Mouse (Mus musculus): Measurements from ENCODE around the gene Als2. TPM values are rescaled to one million over a fixed set of nuclear protein-coding genes. Genes with fewer than 3 reads are reported as not detected.

The Als2 gene
- polyA plus RNA-seq, 1 experiment from 2014 or later: 7.5 TPM

DNA sequence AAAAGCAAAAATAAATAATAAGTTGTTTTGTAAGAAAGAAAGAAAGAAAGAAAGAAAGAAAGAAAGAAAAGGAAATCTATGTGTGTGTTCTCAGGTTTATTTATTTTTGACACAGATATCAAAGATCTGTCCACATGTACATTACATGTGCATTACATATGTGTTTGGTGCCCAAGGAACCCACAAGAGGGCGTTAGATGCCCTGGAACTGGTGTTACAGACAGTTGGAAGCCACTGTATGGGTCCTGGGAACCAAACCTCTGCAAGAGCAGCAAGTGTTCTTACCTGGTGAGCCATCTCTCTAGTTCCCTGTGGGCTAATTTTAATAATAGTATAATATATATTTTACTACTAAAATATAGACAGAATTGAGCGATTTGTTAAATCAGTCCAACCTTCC, 6.7 kb upstream of the Als2 start:
- Histone ChIP-seq H3K27me3 (no peaks in the 10 kb centered on the region), H3K4me1 (no peaks in the 10 kb centered on the region), H3K36me3 (no peaks in the 10 kb centered on the region), H3K9me3 (no peaks in the 10 kb centered on the region), H3K4me3 (no peak overlapping the region), H3K27ac (no peak overlapping the region), H3K4me2 (no peak overlapping the region), H3K9ac (no peak overlapping the region)
- WGBS: 62% methylated on average over 2 of the region's 2 CpGs
- ATAC-seq (ENCODE audit: insufficient number of reproducible peaks, low FRiP score, low TSS enrichment, low read depth): no peak

DNA sequence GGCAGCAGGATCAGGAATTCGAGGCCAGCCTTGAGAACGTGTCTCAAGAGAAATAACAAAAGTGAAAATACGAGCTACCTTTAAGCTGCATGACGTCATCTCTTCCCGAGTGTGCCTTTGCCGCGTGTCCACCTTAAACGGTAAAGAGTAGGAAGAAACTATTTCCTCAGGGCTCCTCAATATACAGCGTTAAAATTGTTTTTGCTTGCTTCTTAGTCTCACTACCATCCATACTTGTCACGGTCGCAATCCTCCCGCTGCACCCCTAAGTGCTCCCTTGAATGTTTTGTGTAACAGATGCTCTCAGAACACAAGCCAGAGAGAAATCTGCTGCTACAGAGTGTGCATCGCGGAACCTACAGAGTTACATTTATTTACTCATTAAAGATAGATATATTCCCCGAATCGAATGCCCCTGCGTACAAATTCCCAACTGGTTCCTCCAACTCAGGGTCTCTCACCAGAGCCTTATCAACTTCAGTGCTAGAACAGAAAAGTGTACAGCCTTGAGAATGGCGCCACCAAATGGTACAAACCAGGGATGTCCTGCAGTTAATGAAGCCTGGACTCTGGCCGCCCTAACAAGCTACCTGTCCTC, 682 bp upstream of the Als2 start:
- Histone ChIP-seq H3K9ac (peak overlapping the region; percentile 42; the same call in 1 of the 2 replicates), H3K4me3 (peak overlapping the region; percentile 88), H3K27me3 (no peaks in the 10 kb centered on the region), H3K4me1 (0 out of 2 replicates have a peak, but pooled peaks cover 4% of the 10 kb centered on the region), H3K4me2 (peak overlapping the region; percentile 71), H3K36me3 (no peaks in the 10 kb centered on the region), H3K9me3 (no peaks in the 10 kb centered on the region), H3K27ac (peak overlapping the region; percentile 75)
- no peak; the same call in 1 of the 2 replicates for ATAC-seq (ENCODE audit: insufficient number of reproducible peaks, low FRiP score, low TSS enrichment, low read depth)
- under 1% methylated on average over 19 of the region's 19 CpGs for WGBS

DNA sequence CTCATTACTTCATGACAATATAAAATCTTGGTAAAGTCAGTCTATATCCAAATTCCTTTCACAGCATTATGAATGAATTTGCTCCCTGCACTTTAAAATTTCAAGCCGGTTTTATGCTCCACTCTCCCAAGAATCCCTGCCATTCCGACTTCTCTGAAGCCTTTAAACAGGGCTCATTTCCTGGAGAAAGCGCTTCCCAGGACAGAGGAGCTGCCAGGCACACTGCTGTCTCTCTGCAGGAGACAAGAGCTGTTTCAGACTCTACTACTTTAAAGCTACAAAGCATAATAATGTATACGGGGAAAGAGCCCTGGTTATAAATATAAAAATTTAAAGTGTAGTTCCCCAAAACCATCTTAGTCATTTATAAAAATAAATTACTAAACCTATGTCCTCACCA, 7.8 kb downstream of the Als2 start:
- H3K36me3 ChIP-seq: no peaks in the 10 kb centered on the region; the same call in 1 of the 2 replicates
- no peak for ATAC-seq (ENCODE audit: insufficient number of reproducible peaks, low FRiP score, low TSS enrichment, low read depth)
- H3K9ac ChIP-seq: no peak overlapping the region
- H3K4me2 ChIP-seq: no peak overlapping the region
- H3K27ac ChIP-seq: no peak overlapping the region
- H3K4me1 ChIP-seq: no peaks in the 10 kb centered on the region
- no peak overlapping the region for H3K4me3 ChIP-seq
- WGBS: 26% methylated on average over 4 of the region's 4 CpGs
- H3K9me3 ChIP-seq: no peaks in the 10 kb centered on the region
- H3K27me3 ChIP-seq: no peaks in the 10 kb centered on the region

DNA sequence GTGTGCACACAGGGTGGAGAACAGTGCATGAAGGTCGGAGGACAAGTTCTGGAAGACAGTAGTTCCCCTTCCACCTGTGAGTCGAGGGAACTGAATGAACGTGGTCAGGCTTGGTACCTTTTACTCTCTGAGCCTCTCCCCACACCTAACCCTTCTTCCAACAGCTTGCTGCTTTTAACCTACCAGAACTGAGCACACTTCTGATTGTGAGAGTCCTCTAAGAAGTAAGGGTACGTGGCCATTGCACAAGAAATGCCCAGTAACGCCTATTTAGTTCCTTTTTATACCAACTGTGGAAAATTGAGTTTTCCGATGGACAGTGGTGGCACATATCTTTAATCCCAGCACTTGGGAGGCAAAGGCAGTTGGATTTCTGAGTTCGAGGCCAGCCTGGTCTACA, 8.5 kb downstream of the Als2 start:
- Histone ChIP-seq H3K9ac (no peak overlapping the region), H3K9me3 (no peaks in the 10 kb centered on the region), H3K36me3 (no peaks in the 10 kb centered on the region; the same call in 1 of the 2 replicates), H3K4me1 (no peaks in the 10 kb centered on the region), H3K4me2 (no peak overlapping the region), H3K27ac (no peak overlapping the region), H3K4me3 (no peak overlapping the region), H3K27me3 (no peaks in the 10 kb centered on the region)
- no peak for ATAC-seq (ENCODE audit: insufficient number of reproducible peaks, low FRiP score, low TSS enrichment, low read depth)
- WGBS: 85% methylated on average over 7 of the region's 7 CpGs

DNA sequence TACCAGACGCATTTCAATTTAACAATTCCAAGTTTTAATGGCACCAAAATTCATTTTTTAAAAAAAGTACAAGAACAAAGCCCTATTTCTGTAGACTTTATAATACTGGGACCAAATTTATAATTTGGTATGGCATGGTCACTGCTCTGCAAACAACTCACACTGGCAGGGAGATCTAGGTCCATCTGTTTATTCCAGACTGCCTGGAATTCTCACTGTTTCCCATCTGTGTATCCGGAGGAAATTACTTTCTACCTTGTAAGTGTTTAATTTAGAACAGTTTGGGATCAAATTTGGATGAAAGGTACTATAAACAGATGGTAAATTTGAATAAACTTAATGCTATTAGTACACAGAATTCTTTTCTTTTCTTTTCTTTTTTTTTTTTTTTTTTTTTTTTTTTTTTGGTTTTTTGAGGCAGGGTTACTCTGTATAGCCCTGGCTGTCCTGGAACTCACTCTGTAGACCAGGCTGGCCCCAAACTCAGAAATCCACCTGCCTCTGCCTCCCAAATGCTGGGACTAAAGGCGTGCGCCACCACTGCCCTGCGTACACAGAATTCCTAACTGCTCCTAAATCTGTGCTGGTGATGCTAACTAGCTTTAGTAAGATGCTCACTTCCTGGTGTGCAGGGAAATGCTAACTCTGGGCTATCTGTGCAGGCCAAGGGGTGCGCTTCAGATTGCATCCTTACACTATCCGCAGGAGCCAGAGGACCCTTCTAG, 14.8 kb downstream of the Als2 start:
- no peak overlapping the region for H3K4me3 ChIP-seq
- H3K4me2 ChIP-seq: no peak overlapping the region
- H3K9ac ChIP-seq: no peak overlapping the region
- no peaks in the 10 kb centered on the region for H3K27me3 ChIP-seq
- no peaks in the 10 kb centered on the region for H3K4me1 ChIP-seq
- 86% methylated on average over 7 of the region's 7 CpGs for WGBS
- H3K27ac ChIP-seq: no peak overlapping the region
- no peaks in the 10 kb centered on the region for H3K9me3 ChIP-seq
- H3K36me3 ChIP-seq: peaks cover 6% of the 10 kb centered on the region; the same call in 1 of the 2 replicates
- ATAC-seq (ENCODE audit: insufficient number of reproducible peaks, low FRiP score, low TSS enrichment, low read depth): no peak

DNA sequence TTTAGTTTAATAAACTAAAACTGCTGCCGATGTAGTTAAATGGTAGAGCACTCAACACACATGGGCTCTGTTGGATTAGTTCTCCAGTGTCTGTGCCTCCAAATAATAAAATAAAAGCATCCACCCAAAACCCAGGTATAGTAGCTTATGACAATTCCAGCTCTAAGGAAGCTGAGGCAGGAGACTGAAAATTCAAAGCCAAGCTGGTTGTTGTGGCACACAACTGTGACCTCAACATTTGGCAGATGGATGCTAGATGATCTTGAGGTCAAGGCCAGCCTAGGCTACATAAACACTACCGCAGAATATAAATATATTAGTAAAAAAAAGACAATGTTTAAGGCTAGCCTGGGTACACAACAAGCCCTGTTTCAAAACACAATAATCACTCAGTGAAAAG, 15.4 kb downstream of the Als2 start:
- Histone ChIP-seq H3K9me3 (no peaks in the 10 kb centered on the region), H3K9ac (no peak overlapping the region), H3K27ac (no peak overlapping the region), H3K36me3 (peaks cover 6% of the 10 kb centered on the region; the same call in 1 of the 2 replicates), H3K27me3 (no peaks in the 10 kb centered on the region), H3K4me2 (no peak overlapping the region), H3K4me3 (no peak overlapping the region), H3K4me1 (no peaks in the 10 kb centered on the region)
- WGBS: 88% methylated on average over 2 of the region's 2 CpGs
- ATAC-seq (ENCODE audit: insufficient number of reproducible peaks, low FRiP score, low TSS enrichment, low read depth): no peak

DNA sequence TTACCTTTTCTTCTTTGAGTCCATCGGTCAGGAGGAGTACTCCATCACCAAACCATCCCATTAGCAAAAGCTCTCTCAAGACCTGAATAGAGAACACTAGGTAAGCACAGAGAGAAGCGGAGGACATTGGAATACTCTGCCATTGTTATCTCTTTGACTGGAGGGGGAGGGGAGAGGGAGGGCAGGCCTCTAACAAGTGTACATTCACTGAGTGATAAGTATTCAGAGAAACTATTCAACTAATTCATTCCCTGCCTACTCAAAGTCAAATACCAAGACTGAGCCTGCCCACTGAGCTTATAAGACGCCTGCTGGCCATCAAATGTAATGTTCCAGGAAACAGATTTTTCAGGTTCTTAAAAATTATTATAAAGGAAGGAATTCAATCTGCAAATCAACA, 16.7 kb downstream of the Als2 start:
- 84% methylated on average over 3 of the region's 3 CpGs for WGBS

DNA sequence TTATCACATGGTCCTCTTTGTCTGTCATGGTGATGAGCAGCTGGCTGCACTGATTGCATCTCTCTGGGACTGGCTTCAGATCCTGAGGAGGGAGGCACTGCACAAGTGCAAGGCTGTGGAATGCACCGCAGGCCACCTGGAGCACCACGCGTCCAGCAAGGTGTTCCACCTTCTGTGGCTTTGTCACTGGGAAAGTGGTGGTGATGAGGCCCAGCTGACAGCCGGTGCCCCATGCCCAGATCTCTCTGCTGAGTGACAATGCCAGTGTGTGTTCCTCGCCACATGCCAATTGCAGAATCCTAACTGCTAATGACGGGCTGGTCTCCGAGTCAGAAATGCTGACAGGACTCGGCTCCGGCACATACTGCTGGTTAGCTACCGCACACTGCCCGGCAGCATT, 21.6 kb downstream of the Als2 start:
- no peak for ATAC-seq (ENCODE audit: insufficient number of reproducible peaks, low FRiP score, low TSS enrichment, low read depth)
- Histone ChIP-seq H3K36me3 (peaks cover 19% of the 10 kb centered on the region), H3K27me3 (no peaks in the 10 kb centered on the region), H3K4me1 (no peaks in the 10 kb centered on the region), H3K9ac (no peak overlapping the region), H3K9me3 (no peaks in the 10 kb centered on the region), H3K4me3 (no peak overlapping the region), H3K27ac (no peak overlapping the region), H3K4me2 (no peak overlapping the region)
- WGBS: 97% methylated on average over 11 of the region's 11 CpGs

More for the DNA sequence above, 16.7 kb downstream of the Als2 start:
- no peak overlapping the region for H3K4me3 ChIP-seq
- no peak overlapping the region for H3K27ac ChIP-seq
- ATAC-seq (ENCODE audit: insufficient number of reproducible peaks, low FRiP score, low TSS enrichment, low read depth): no peak
- H3K36me3 ChIP-seq: peaks cover 12% of the 10 kb centered on the region
- no peaks in the 10 kb centered on the region for H3K27me3 ChIP-seq
- H3K4me1 ChIP-seq: no peaks in the 10 kb centered on the region
- no peak overlapping the region for H3K4me2 ChIP-seq
- H3K9me3 ChIP-seq: no peaks in the 10 kb centered on the region
- no peak overlapping the region for H3K9ac ChIP-seq

DNA sequence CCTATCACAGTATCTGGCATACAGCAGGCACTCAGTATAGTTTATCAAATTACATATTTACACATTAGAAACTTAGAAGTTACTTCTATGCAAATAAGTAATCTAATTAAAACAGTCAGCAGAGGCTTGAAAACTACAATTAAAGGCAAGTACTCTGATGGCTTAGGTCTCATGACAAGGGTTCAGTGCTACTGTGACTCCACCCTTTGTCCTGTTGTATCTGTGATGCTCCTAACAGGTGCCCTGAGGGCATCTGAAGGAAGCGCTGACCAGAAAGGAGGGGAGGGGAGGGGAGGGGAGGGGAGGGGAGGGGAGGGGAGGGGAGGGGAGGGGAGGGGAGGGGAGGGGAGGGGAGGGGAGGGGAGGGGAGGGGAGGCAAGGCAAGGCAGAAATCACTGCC, 24.1 kb downstream of the Als2 start:
- no CpG with 5 or more reads among the region's 1 CpGs for WGBS
- Histone ChIP-seq H3K36me3 (peaks cover 31% of the 10 kb centered on the region), H3K4me1 (no peaks in the 10 kb centered on the region), H3K27me3 (no peaks in the 10 kb centered on the region), H3K9ac (no peak overlapping the region), H3K4me3 (no peak overlapping the region), H3K9me3 (no peaks in the 10 kb centered on the region), H3K4me2 (no peak overlapping the region), H3K27ac (no peak overlapping the region)
- no peak for ATAC-seq (ENCODE audit: insufficient number of reproducible peaks, low FRiP score, low TSS enrichment, low read depth)

DNA sequence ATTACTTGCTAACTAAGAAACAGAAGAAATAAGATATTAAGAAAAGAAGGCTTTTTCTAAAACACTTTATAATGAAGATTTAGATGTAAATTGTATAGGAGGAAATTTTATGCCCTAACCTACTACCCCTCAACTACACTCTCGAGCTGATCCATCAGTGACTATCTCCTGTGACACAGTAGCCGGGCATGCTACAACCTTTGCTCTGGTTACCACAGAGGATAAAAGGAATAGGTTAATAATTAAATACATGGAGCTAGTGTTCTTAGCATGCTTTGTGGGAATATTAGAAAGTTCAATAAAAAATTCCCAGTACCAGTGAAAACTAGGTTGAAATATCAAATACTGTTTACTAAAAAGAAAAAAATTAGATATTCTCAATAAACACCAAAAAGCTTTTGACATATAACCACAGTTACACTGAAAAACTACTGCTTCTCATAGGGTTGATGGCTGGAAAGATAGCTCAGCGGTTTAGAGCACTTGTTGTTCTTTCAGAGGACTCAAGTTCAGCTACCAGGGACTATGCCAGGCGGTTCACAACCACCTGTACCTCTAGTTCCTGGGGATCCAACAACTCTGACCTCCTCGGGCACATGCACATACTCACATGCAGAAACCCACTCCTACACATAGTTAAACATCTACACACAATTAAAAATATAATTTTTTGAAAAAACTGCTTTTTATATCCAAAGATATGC, 24.8 kb downstream of the Als2 start:
- Histone ChIP-seq H3K4me1 (no peaks in the 10 kb centered on the region), H3K27me3 (no peaks in the 10 kb centered on the region), H3K27ac (no peak overlapping the region), H3K4me2 (no peak overlapping the region), H3K9me3 (no peaks in the 10 kb centered on the region), H3K4me3 (no peak overlapping the region), H3K36me3 (peaks cover 28% of the 10 kb centered on the region), H3K9ac (no peak overlapping the region)
- no peak for ATAC-seq (ENCODE audit: insufficient number of reproducible peaks, low FRiP score, low TSS enrichment, low read depth)
- WGBS: 83% methylated on average over 5 of the region's 5 CpGs

DNA sequence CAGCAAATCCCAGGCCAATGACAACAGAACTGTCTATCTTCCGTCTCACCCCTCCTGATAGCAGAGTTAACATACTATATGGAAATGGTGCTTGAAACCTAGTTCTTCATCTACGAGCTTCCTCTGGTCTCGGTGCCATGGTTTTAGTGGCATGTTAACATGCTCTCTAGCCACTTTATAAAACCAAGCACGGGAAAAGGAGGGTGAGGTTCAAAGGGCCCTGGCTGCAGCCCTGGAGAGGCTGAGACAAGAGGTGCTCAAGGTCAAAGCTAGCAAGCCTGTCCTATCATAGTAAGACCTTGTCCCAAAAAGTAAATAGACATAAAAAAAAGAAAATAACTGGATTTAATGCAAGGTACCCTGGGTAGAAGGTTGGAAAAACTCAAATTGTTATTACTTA, 25.4 kb downstream of the Als2 start:
- Histone ChIP-seq H3K27me3 (no peaks in the 10 kb centered on the region), H3K4me3 (no peak overlapping the region), H3K9me3 (no peaks in the 10 kb centered on the region), H3K4me1 (no peaks in the 10 kb centered on the region), H3K36me3 (peaks cover 31% of the 10 kb centered on the region), H3K9ac (no peak overlapping the region), H3K4me2 (no peak overlapping the region), H3K27ac (no peak overlapping the region)
- 83% methylated on average over 4 of the region's 4 CpGs for WGBS
- ATAC-seq (ENCODE audit: insufficient number of reproducible peaks, low FRiP score, low TSS enrichment, low read depth): no peak

DNA sequence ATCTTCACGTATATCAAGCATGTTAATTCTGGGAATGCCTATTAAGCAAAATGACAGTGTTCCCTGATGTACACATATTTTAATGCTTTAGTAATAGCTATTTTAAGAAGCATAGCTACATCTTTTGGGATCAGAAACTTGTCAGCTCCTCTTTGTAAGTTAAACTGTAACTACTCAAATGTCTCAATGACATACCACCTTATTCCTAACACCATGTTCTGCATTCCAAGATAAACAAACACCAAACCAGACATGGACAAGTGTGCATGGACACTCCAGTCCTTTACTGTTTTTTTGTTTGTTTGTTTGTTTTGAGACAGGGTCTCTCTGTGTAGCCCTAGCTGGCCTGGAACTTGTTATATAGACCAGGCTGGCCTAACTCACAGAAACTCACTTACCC, 28.7 kb downstream of the Als2 start:
- Histone ChIP-seq H3K27me3 (no peaks in the 10 kb centered on the region), H3K36me3 (peaks cover 24% of the 10 kb centered on the region), H3K9me3 (no peaks in the 10 kb centered on the region), H3K4me3 (no peak overlapping the region), H3K9ac (no peak overlapping the region), H3K4me2 (no peak overlapping the region), H3K4me1 (no peaks in the 10 kb centered on the region), H3K27ac (no peak overlapping the region)
- 89% methylated on average over 1 of the region's 1 CpGs for WGBS
- ATAC-seq (ENCODE audit: insufficient number of reproducible peaks, low FRiP score, low TSS enrichment, low read depth): no peak
